Comparison of ENCODE assay signal across 14 mouse cellular contexts in genomic region chr14:79074786-79075185, GRCm38 (mm10).
DNase-seq lines count a peak whose midpoint lies in the region.
"Had no signal": no experiment of that assay in that cellular context is flagged by ENCODE, and none has a peak within 500 bp of the region (broad histone marks: within the 10 kb centered on the region; RNA-seq: fewer than 3 reads in every experiment).

No protein-coding gene starts in this region.

- H3K27me3 ChIP-seq in forebrain, embryonic 10.5 days (ENCODE audit: poor library complexity, severe bottlenecking), result no peaks in the 10 kb centered on the region
- H3K27me3 ChIP-seq: liver, embryonic 13.5 days; midbrain, embryonic 12.5 days had no signal

- DNase-seq in embryo, embryonic 10 days (ENCODE audit: low spot score), result peak; percentile 18
- DNase-seq in embryo, embryonic 9.5 days (ENCODE audit: extremely low spot score), result no peak
- peak; percentile 82 for DNase-seq in gastrocnemius, adult 18-20 months (ENCODE audit: low spot score)
- DNase-seq in heart, adult 9 months (ENCODE audit: low spot score in 2 of 2), result peak; percentile 56 to 60
- DNase-seq in lung, postnatal 14 days, result peak; percentile 20
- DNase-seq in T-cell, adult 2 months (ENCODE audit: low spot score), result no peak
- no peak for DNase-seq in forebrain, embryonic 10.5 days (ENCODE audit: extremely low spot score, low spot score)
- no peak for DNase-seq in left cerebral cortex, adult 18-20 months (ENCODE audit: low spot score in 2 of 2)
- DNase-seq: cerebellum, postnatal 14 days; layer of hippocampus, postnatal 36 days; liver, embryonic 13.5 days had no signal

- H3K4me1 ChIP-seq in forebrain, embryonic 10.5 days, result peaks cover 4% of the 10 kb centered on the region; the same call in 1 of the 2 replicates
- H3K4me1 ChIP-seq: liver, embryonic 13.5 days; midbrain, embryonic 12.5 days had no signal

- no peak overlapping the region for H3K27ac ChIP-seq in forebrain, embryonic 10.5 days
- H3K27ac ChIP-seq: limb, embryonic 10.5 days; liver, embryonic 13.5 days; macrophage; midbrain, embryonic 12.5 days had no signal

- WGBS in forebrain, embryonic 10.5 days, result 83% methylated on average over 8 of the region's 8 CpGs

- H3K36me3 ChIP-seq in forebrain, embryonic 10.5 days (replicated peaks), result no peaks in the 10 kb centered on the region
- H3K36me3 ChIP-seq: limb, embryonic 10.5 days; liver, embryonic 13.5 days; midbrain, embryonic 12.5 days had no signal

- H3K4me3 ChIP-seq in forebrain, embryonic 10.5 days, result no peak overlapping the region
- H3K4me3 ChIP-seq: limb, embryonic 10.5 days; liver, embryonic 13.5 days; midbrain, embryonic 12.5 days had no signal

- H3K9me3 ChIP-seq in forebrain, embryonic 10.5 days, result no peaks in the 10 kb centered on the region
- H3K9me3 ChIP-seq: limb, embryonic 10.5 days; liver, embryonic 13.5 days; midbrain, embryonic 12.5 days had no signal

Comparison
In these comparisons a context has a peak if more than half of its experiments do, and no peak if none do; other contexts are left out.
1. DNase-seq: peak in embryo, embryonic 10 days (single experiment), gastrocnemius, adult 18-20 months (single experiment), heart, adult 9 months (2 of 2) and lung, postnatal 14 days (single experiment); none in embryo, embryonic 9.5 days (single experiment), T-cell, adult 2 months (single experiment), forebrain, embryonic 10.5 days (single experiment) and left cerebral cortex, adult 18-20 months (0 of 2).